Mouse (Mus musculus): ENCODE data around the gene Crygn. TPM values are rescaled to one million over a fixed set of nuclear protein-coding genes. Genes with fewer than 3 reads are reported as not detected.

Gene Crygn
- total RNA-seq, 2 experiments from 2014 or later: not detected

DNA sequence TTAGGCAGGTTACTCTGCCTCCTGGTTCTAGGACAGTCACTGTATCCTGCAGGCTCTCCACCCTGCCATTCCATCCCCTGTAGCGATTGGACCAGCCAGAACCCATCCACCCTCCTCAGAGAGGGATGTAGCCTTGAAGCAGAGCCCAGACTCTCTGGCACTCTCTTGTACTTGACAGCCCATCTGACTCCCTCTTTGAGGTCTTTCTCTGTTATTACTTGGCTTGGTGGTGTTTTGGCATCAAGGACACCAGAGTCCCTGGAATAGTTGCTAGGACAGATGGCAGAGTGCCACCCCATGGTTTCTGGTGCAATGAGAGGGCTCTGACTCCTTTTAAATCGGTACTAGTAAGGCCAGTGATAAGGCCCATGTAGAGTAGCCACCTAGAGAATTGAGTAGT, 44.6 kb downstream of the Crygn start:
- peak in 1 of 2 experiments; percentile 32 for DNase-seq (ENCODE audit: low spot score in 2 of 2)

DNA sequence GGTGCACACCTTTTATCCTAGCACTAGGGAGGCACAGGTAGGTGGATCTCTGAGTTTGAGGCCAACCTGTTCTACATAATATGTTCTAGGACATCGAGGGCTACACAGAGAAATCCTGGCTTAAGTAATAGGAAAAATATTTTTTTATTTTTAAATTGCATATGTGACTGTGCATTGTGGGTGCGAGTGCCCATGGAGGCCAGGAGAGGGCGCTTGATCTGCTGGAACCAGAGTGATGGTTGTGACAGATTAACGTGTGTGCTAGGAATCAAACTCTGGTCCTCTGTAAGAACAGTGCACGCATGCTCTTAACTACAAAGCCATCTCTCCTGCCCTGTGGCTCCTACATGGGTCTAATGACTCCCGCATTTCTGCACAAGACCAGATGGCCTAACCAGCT, 46.2 kb downstream of the Crygn start:
- no peak for DNase-seq (ENCODE audit: low spot score in 2 of 2)

DNA sequence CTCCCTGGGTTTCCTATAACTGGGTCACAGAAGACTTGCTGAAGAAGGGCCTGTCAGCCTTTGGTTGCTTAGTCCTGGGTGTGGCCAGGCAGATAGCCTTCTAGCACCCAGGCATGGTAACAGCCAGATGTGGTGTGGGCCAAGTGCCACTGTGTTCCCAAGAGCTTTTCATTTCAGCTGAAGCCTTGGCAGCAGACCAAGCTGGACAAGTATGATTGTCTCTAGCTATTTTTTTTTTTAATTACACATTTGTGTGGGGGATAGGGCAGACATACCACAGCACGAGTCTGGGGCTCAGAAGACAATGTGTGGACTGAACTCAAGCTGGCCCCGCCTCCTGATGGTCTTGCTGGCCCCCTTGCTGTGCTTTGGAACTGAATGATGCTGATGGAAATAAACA, 47.8 kb downstream of the Crygn start:
- DNase-seq (ENCODE audit: low spot score in 2 of 2): peak in 1 of 2 experiments; percentile 34

DNA sequence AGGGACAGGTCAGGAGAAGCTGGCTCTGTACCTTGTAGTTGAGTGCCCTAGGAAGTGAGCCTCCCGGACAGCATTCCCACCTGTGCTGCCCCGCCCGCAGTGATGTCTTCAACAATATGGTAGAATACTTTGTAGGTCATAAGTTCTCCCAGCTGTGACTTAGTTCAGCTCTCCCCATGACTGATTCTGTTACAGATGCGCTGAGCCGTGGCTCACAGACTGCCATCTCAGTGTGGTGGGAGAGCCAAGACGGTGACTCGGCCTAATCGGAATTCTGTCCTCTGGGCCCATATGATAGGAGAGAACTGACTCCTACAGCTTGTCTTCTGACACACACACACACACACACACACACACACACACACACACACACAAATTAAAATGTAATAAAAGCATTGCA, 53.2 kb downstream of the Crygn start:
- no peak for DNase-seq (ENCODE audit: low spot score in 2 of 2)

DNA sequence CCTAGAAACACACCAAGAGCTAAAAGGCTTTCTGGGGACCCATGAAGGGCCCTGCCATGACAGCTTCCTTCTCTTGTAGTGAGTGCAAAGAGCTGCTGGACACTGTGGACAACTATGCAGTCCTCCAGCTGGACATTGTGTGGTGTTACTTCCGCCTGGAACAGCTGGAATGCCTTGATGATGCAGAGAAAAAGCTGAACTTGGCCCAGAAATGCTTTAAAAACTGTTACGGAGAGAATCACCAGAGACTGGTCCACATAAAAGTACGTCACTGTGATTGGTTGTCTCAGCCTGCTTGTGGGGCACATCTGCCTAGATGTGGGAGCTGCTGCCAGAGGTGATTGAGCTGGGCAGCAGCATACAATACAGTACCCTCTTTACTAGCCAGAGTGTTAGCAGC, 56.5 kb downstream of the Crygn start:
- DNase-seq (ENCODE audit: low spot score in 2 of 2): no peak

Other genes starting within 250 kb of the Crygn start
- gene Gbx1, start 230.8 kb downstream of the Crygn start, total RNA-seq (2021): under 1 TPM in 1 of 2 experiments, not detected in 1; 0.10 TPM
- gene Asb10, start 217.0 kb downstream of the Crygn start, total RNA-seq (2021): 10 to 100 TPM; 32.8 to 34.8 TPM
- not detected for gene 4931409K22Rik, start 201.2 kb downstream of the Crygn start, total RNA-seq (2021)
- gene Abcf2, start 180.5 kb downstream of the Crygn start, total RNA-seq (2021): 10 to 100 TPM; 60.6 to 61.0 TPM
- gene Chpf2, start 171.3 kb downstream of the Crygn start, total RNA-seq (2021): 10 to 100 TPM; 34.4 to 36.7 TPM
- 100 to 1,000 TPM; 131 to 137 TPM for gene Smarcd3, start 133.6 kb downstream of the Crygn start, total RNA-seq (2021)
- 10 to 100 TPM; 29.1 to 29.2 TPM for gene Nub1, start 72.5 kb downstream of the Crygn start, total RNA-seq (2021)
- 1 to 10 TPM; 2.1 to 2.3 TPM for gene Wdr86, start 27.3 kb downstream of the Crygn start, total RNA-seq (2021)
- gene Rheb, start 84.6 kb upstream of the Crygn start, total RNA-seq (2021): 10 to 100 TPM; 66.3 to 70.2 TPM

Data from gastrocnemius, postnatal 4 days (tissue).